Mouse (Mus musculus) myocyte (in vitro differentiated cells): Measurements from ENCODE around the gene P2ry6. TPM values are rescaled to one million over a fixed set of nuclear protein-coding genes. Genes with fewer than 3 reads are reported as not detected.

ENCODE experiments used
- H3K27me3 ChIP-seq: one replicate; pipeline ENCODE4 v1.6.1; 2011; ENCODE audit not compliant: control insufficient read depth, insufficient read depth, insufficient read length
- H3K36me3 ChIP-seq: one replicate; pipeline ENCODE4 v1.6.1; 2011; ENCODE audit not compliant: control insufficient read depth, insufficient read depth
- H3K4me2 ChIP-seq: one replicate; pipeline ENCODE4 v1.6.1; 2011; ENCODE audit warnings: low read depth, control low read depth
- H3K4me3 ChIP-seq: one replicate; pipeline ENCODE4 v1.5.1; 2011; ENCODE audit warnings: mild to moderate bottlenecking, control low read depth, moderate library complexity
- H3K79me2 ChIP-seq: one replicate; pipeline ENCODE4 v1.6.1; 2011; ENCODE audit not compliant: control insufficient read depth, insufficient read depth
- H3ac ChIP-seq: one replicate; pipeline ENCODE4 v1.6.1; 2011; ENCODE audit not compliant: control insufficient read depth, insufficient read length
- CEBPB ChIP-seq: IDR thresholded peaks from 2 replicates; pipeline ENCODE4 v1.6.1; 2011; ENCODE audit warnings: mild to moderate bottlenecking, moderate library complexity; ENCODE audit not compliant: poor library complexity, insufficient read depth, severe bottlenecking
- E2F4 ChIP-seq: IDR thresholded peaks from one replicate; pipeline ENCODE4 v1.6.1; 2011; ENCODE audit warnings: mild to moderate bottlenecking, control low read depth, moderate library complexity; ENCODE audit not compliant: insufficient read depth
- MAX ChIP-seq: IDR thresholded peaks from one replicate; pipeline ENCODE4 v1.6.1; 2011; ENCODE audit warnings: low read depth, mild to moderate bottlenecking, control low read depth
- MYOD1 ChIP-seq, 3 experiments: IDR thresholded peaks; one replicate each; pipeline ENCODE4 v1.6.1; 2011; ENCODE audit warnings: control low read depth in 2 of 3, low read depth in 2 of 3, mild to moderate bottlenecking in 2 of 3, moderate library complexity in 1 of 3; ENCODE audit not compliant: insufficient read length in 2 of 3, control insufficient read depth in 1 of 3
- MYOG ChIP-seq, 3 experiments: IDR thresholded peaks; one replicate each; pipeline ENCODE4 v1.6.1; 2011; ENCODE audit warnings: control low read depth in 2 of 3, low read depth in 2 of 3, mild to moderate bottlenecking in 2 of 3; ENCODE audit not compliant: insufficient read length in 2 of 3, control insufficient read depth in 1 of 3, insufficient read depth in 1 of 3
- POLR2A ChIP-seq: IDR thresholded peaks from one replicate; pipeline ENCODE4 v1.6.1; 2011; ENCODE audit warnings: low read depth, mild to moderate bottlenecking, control low read depth, moderate library complexity; ENCODE audit not compliant: insufficient read length
- POLR2AphosphoS2 ChIP-seq: IDR thresholded peaks from one replicate; pipeline ENCODE4 v1.6.1; 2011; ENCODE audit warnings: low read depth, control low read depth; ENCODE audit not compliant: insufficient read length
- REST ChIP-seq: IDR thresholded peaks from one replicate; pipeline ENCODE4 v1.6.1; 2011; ENCODE audit warnings: mild to moderate bottlenecking, control low read depth, moderate library complexity; ENCODE audit not compliant: insufficient read depth, insufficient read length
- SRF ChIP-seq: IDR thresholded peaks from one replicate; pipeline ENCODE4 v1.6.1; 2011; ENCODE audit warnings: low read depth; ENCODE audit not compliant: control insufficient read depth, insufficient read length
- TCF12 ChIP-seq: IDR thresholded peaks from one replicate; pipeline ENCODE4 v1.6.1; 2011; ENCODE audit warnings: mild to moderate bottlenecking, control low read depth; ENCODE audit not compliant: poor library complexity, insufficient read depth, severe bottlenecking
- TCF3 ChIP-seq: IDR thresholded peaks from one replicate; pipeline ENCODE4 v1.6.1; 2011; ENCODE audit warnings: low read depth, control low read depth; ENCODE audit not compliant: insufficient read length
- USF1 ChIP-seq: IDR thresholded peaks from one replicate; pipeline ENCODE4 v1.6.1; 2011; ENCODE audit warnings: low read depth, mild to moderate bottlenecking, control low read depth, moderate library complexity
- polyA plus RNA-seq: library from polyadenylated mRNA; unstranded; fragments of >200 nt; fragmentation: generic; extraction: Trizol; gene quantifications from one replicate; pipeline ENCODE4 v1.2.1, GENCODE M21; 2012; ENCODE audit warnings: missing spikeins

P2ry6 gene
- polyA plus RNA-seq, 1 experiment, result 0.13 TPM

DNA sequence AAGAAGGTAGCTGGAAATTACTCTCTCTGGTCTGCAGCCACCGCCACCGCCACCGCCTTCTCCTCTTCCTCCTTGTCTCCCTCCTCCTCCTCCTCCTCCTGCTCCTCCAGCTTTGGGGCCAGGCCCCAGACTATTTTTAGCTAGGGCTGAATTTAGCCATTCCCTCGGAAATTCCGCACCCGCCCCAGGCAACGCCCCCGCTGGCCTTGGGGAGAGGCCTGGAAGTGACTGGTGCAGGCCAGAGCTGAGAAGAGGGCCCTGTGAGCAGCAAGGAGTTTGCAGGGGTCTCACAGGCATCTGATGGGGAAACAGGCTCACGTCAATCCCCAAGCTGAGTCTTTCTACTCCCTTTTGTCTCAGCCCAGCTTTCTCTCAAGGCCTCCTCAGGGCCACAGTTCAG lies 56.3 kb downstream of the P2ry6 start:
- no peaks in the 10 kb centered on the region for H3K27me3 ChIP-seq
- no peak for TF ChIP-seq REST
- H3K4me2 ChIP-seq, result peak overlapping the region; percentile 90
- no peak overlapping the region for H3ac ChIP-seq
- peaks cover 86% of the 10 kb centered on the region for H3K79me2 ChIP-seq
- no peaks in the 10 kb centered on the region for H3K36me3 ChIP-seq
- H3K4me3 ChIP-seq, result no peak overlapping the region

GRCm38 (mm10) chr7:100917751-100918150 lies 56.7 kb downstream of the P2ry6 start:
- TF ChIP-seq TCF3, result no peak
- no peak for TF ChIP-seq MAX
- TF ChIP-seq USF1, result no peak
- no peak for TF ChIP-seq REST
- no peak for TF ChIP-seq POLR2AphosphoS2
- no peak for TF ChIP-seq SRF
- no peak for TF ChIP-seq MYOD1 (IDR thresholded peaks at IDR 0.05; ENCODE audit: control insufficient read depth in 1 of 3, insufficient read length in 2 of 3, low read depth in 2 of 3)
- TF ChIP-seq CEBPB, result no peak
- TF ChIP-seq POLR2A, result no peak
- no peak for TF ChIP-seq MYOG (IDR thresholded peaks at IDR 0.05; ENCODE audit: control insufficient read depth in 1 of 3, insufficient read depth in 1 of 3, insufficient read length in 2 of 3, low read depth in 2 of 3)
- no peak for TF ChIP-seq E2F4
- TF ChIP-seq TCF12, result no peak
- peaks cover 85% of the 10 kb centered on the region for H3K79me2 ChIP-seq
- no peak overlapping the region for H3K4me3 ChIP-seq
- peak overlapping the region; percentile 90 for H3K4me2 ChIP-seq
- no peaks in the 10 kb centered on the region for H3K36me3 ChIP-seq
- H3ac ChIP-seq, result no peak overlapping the region
- no peaks in the 10 kb centered on the region for H3K27me3 ChIP-seq

- no peak for TF ChIP-seq REST
- TF ChIP-seq CEBPB, result no peak
- TF ChIP-seq POLR2A, result no peak
- no peaks in the 10 kb centered on the region for H3K27me3 ChIP-seq
- peak overlapping the region; percentile 34 for H3K4me2 ChIP-seq
- no peak overlapping the region for H3ac ChIP-seq
- H3K4me3 ChIP-seq, result no peak overlapping the region
- peaks cover 84% of the 10 kb centered on the region for H3K79me2 ChIP-seq
- H3K36me3 ChIP-seq, result no peaks in the 10 kb centered on the region
Measured at GRCm38 (mm10) chr7:100916526-100916925, 57.9 kb downstream of the P2ry6 start.

GRCm38 (mm10) chr7:100915204-100915603 lies 59.2 kb downstream of the P2ry6 start:
- Histone ChIP-seq H3K4me2 (no peak overlapping the region), H3K27me3 (no peaks in the 10 kb centered on the region), H3K79me2 (peaks cover 79% of the 10 kb centered on the region), H3K36me3 (no peaks in the 10 kb centered on the region), H3K4me3 (no peak overlapping the region), H3ac (no peak overlapping the region)
- TF ChIP-seq POLR2AphosphoS2 (no peak), MAX (no peak), USF1 (no peak), CEBPB (no peak), SRF (no peak), MYOD1 (IDR thresholded peaks at IDR 0.05; ENCODE audit: control insufficient read depth in 1 of 3, insufficient read length in 2 of 3, low read depth in 2 of 3) (no peak), MYOG (IDR thresholded peaks at IDR 0.05; ENCODE audit: control insufficient read depth in 1 of 3, insufficient read depth in 1 of 3, insufficient read length in 2 of 3, low read depth in 2 of 3) (no peak), POLR2A (no peak), TCF12 (no peak)

GRCm38 (mm10) chr7:100911791-100912190 lies 62.7 kb downstream of the P2ry6 start:
- H3K36me3 ChIP-seq, result no peaks in the 10 kb centered on the region
- no peaks in the 10 kb centered on the region for H3K27me3 ChIP-seq
- no peak overlapping the region for H3K4me3 ChIP-seq
- H3K4me2 ChIP-seq, result peak overlapping the region; percentile 53
- H3ac ChIP-seq, result no peak overlapping the region
- H3K79me2 ChIP-seq, result peaks cover 70% of the 10 kb centered on the region
- TF ChIP-seq CEBPB, result no peak
- TF ChIP-seq MYOG (IDR thresholded peaks at IDR 0.05; ENCODE audit: control insufficient read depth in 1 of 3, insufficient read depth in 1 of 3, insufficient read length in 2 of 3, low read depth in 2 of 3), result peak in 1 of 3 experiments; percentile 15
- TF ChIP-seq MYOD1 (IDR thresholded peaks at IDR 0.05; ENCODE audit: control insufficient read depth in 1 of 3, insufficient read length in 2 of 3, low read depth in 2 of 3), result peak in 1 of 3 experiments; percentile 22

DNA sequence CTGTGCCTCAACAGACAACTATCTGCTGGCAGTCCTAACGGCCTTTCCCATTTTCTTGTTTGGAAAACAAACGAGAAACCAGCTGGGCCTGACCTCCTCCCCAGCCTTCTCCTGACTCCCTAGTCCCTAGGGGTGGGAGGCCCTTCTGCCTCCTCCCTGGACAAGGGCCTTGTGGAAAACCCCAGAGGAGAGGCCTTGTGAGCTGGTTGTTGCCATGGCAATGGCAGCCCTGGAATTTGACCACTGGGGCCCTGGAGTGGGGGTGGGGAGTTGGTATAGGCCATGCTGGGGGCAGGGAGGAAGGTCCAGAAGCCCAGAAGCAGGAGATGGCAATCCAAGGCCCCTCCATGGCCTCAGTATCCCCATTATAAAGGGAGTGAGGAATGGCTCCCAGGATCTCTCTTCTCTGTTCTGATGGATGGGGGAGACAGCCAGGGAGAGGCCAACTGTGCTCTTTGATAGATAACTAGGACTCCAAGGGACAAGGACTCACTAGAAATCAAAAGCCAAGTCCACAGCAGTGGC lies 63.1 kb downstream of the P2ry6 start:
- no peaks in the 10 kb centered on the region for H3K27me3 ChIP-seq
- H3K36me3 ChIP-seq, result no peaks in the 10 kb centered on the region
- TF ChIP-seq TCF12, result no peak
- TF ChIP-seq MYOG (IDR thresholded peaks at IDR 0.05; ENCODE audit: control insufficient read depth in 1 of 3, insufficient read depth in 1 of 3, insufficient read length in 2 of 3, low read depth in 2 of 3), result no peak
- TF ChIP-seq POLR2A, result no peak
- TF ChIP-seq CEBPB, result no peak
- no peak for TF ChIP-seq TCF3
- no peak for TF ChIP-seq MYOD1 (IDR thresholded peaks at IDR 0.05; ENCODE audit: control insufficient read depth in 1 of 3, insufficient read length in 2 of 3, low read depth in 2 of 3)
- no peak for TF ChIP-seq E2F4
- TF ChIP-seq MAX, result no peak
- TF ChIP-seq REST, result no peak
- no peak for TF ChIP-seq SRF
- no peak for TF ChIP-seq USF1
- H3K79me2 ChIP-seq, result peaks cover 74% of the 10 kb centered on the region
- H3K4me3 ChIP-seq, result no peak overlapping the region
- no peak overlapping the region for H3ac ChIP-seq
- peak overlapping the region; percentile 53 for H3K4me2 ChIP-seq
